Mouse (Mus musculus) embryonic fibroblast, embryonic 13.5 days (primary cell): Measurements from ENCODE around the gene Gnas.

Experiments used
- CTCF ChIP-seq: IDR thresholded peaks from 2 replicates; pipeline ENCODE4 v1.5.1; 2011; ENCODE audit warnings: mild to moderate bottlenecking, control low read depth, low read length, moderate library complexity, borderline replicate concordance; ENCODE audit not compliant: insufficient read depth
- POLR2A ChIP-seq: IDR thresholded peaks from 2 replicates; pipeline ENCODE4 v1.6.1; 2011; ENCODE audit warnings: low read depth, mild to moderate bottlenecking, control low read depth, low read length, moderate library complexity

DNA sequence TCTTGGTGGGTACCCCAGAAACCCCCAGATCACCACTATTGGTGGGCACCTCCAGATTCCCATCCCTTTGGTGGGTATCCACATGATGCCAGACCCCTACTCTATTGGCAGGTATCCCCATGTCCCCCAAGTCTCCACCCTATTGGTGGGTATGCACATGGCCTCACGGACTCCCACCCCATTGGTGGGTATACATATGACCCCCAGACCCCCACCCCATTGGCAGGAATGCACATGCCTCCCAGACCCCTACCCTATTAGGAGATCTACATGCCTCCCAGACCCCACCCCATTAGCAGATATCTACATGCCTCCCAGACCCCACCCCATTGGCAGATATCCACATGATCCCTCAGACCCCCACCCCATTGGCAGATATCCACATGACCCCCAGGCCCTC is 55.6 kb downstream of the Gnas start:
- TF ChIP-seq CTCF (no peak), POLR2A (no peak)
